ENCODE assay signal across 13 mouse cellular contexts in genomic region chr3:96486064-96486827, GRCm38 (mm10). TPM values are rescaled to one million over a fixed set of nuclear protein-coding genes. Genes with fewer than 3 reads are reported as not detected.
A peak's percentile ranks its signal among the peaks of the same experiment; 100 is the strongest.
DNase-seq lines count a peak whose midpoint lies in the region; ATAC-seq lines count a peak whose summit lies in the region.
"Not testable (repeated sequence)": the region's sequence is repeated elsewhere in the genome, so short reads cannot be mapped to it uniquely, and the experiment has no call there.
"Had no signal": no experiment of that assay in that cellular context is flagged by ENCODE, and none has a peak within 500 bp of the region (broad histone marks: within the 10 kb centered on the region; RNA-seq: fewer than 3 reads in every experiment).

No protein-coding gene starts in this region.

- 0% methylated on average over 3 of the region's 34 CpGs for WGBS in embryonic facial prominence, embryonic 14.5 days
- WGBS in hindbrain, embryonic 13.5 days: 6% methylated on average over 5 of the region's 34 CpGs
- 1% methylated on average over 4 of the region's 34 CpGs for WGBS in kidney, embryonic 16.5 days
- WGBS in liver, embryonic 16.5 days (ENCODE audit: insufficient replicate concordance): 0% methylated on average over 3 of the region's 34 CpGs
- 1% methylated on average over 4 of the region's 34 CpGs for WGBS in midbrain, embryonic 12.5 days

- H3K4me3 ChIP-seq in embryonic facial prominence, embryonic 14.5 days (ENCODE audit: low read depth, low read length); hindbrain, embryonic 13.5 days; kidney, embryonic 16.5 days (ENCODE audit: low read length); liver, embryonic 16.5 days (ENCODE audit: low read depth, low read length); midbrain, embryonic 12.5 days: not testable (repeated sequence)

- ATAC-seq in CD4-positive, CD25-positive, alpha-beta regulatory T cell, adult 4 months: peak; percentile 48
- peak; percentile 70 for ATAC-seq in embryonic facial prominence, embryonic 14.5 days (ENCODE audit: low read depth)
- ATAC-seq in granulocyte monocyte progenitor cell, adult 5-6 weeks (replicated peaks; ENCODE audit: poor library complexity, severe bottlenecking): peak; percentile 49
- ATAC-seq in hindbrain, embryonic 13.5 days (ENCODE audit: low FRiP score): peak; percentile 52
- ATAC-seq in kidney, embryonic 16.5 days (ENCODE audit: low FRiP score, low TSS enrichment): peak; percentile 64
- ATAC-seq in liver, embryonic 16.5 days (ENCODE audit: low read depth): peak; percentile 53
- ATAC-seq in midbrain, embryonic 12.5 days (ENCODE audit: low FRiP score, low read depth): peak; percentile 50
- peak; percentile 34 for ATAC-seq in neutrophil, adult 5-6 weeks (ENCODE audit: extremely low read depth, insufficient number of reproducible peaks, low FRiP score, poor library complexity, severe bottlenecking)

- not testable (repeated sequence) for H3K9me3 ChIP-seq in embryonic facial prominence, embryonic 14.5 days (ENCODE audit: control insufficient read depth, low read length); hindbrain, embryonic 13.5 days; kidney, embryonic 16.5 days (ENCODE audit: low read length); liver, embryonic 16.5 days (replicated peaks; ENCODE audit: control insufficient read depth, low read length); midbrain, embryonic 12.5 days

- not testable (repeated sequence) for H3K27me3 ChIP-seq in embryonic facial prominence, embryonic 14.5 days (replicated peaks; ENCODE audit: control insufficient read depth, insufficient read depth, low read length); kidney, embryonic 16.5 days (ENCODE audit: insufficient read depth, low read length); liver, embryonic 16.5 days (ENCODE audit: control insufficient read depth, insufficient read depth, low read depth, low read length)
- peaks cover 29% of the 10 kb centered on the region for H3K27me3 ChIP-seq in hindbrain, embryonic 13.5 days
- peaks cover 39% of the 10 kb centered on the region for H3K27me3 ChIP-seq in midbrain, embryonic 12.5 days

- DNase-seq in embryonic facial prominence, embryonic 14.5 days (ENCODE audit: low spot score): not testable (repeated sequence)

- H3K36me3 ChIP-seq in embryonic facial prominence, embryonic 14.5 days (ENCODE audit: control insufficient read depth, insufficient read depth, low read length); hindbrain, embryonic 13.5 days; kidney, embryonic 16.5 days (ENCODE audit: insufficient read depth, low read length); liver, embryonic 16.5 days (ENCODE audit: control insufficient read depth, insufficient read depth); midbrain, embryonic 12.5 days: not testable (repeated sequence)

- not testable (repeated sequence) for H3K27ac ChIP-seq in embryonic facial prominence, embryonic 14.5 days (replicated peaks; ENCODE audit: low read depth, low read length); hindbrain, embryonic 13.5 days; kidney, embryonic 16.5 days (ENCODE audit: low read length); liver, embryonic 16.5 days (ENCODE audit: low read length); midbrain, embryonic 12.5 days (replicated peaks)

- not testable (repeated sequence) for H3K9ac ChIP-seq in embryonic facial prominence, embryonic 14.5 days (ENCODE audit: low read depth, low read length); hindbrain, embryonic 13.5 days; kidney, embryonic 16.5 days (replicated peaks; ENCODE audit: low read length); liver, embryonic 16.5 days (ENCODE audit: low read depth, low read length); midbrain, embryonic 12.5 days (replicated peaks)

- not testable (repeated sequence) for H3K4me2 ChIP-seq in embryonic facial prominence, embryonic 14.5 days (ENCODE audit: low read depth, low read length); hindbrain, embryonic 13.5 days; kidney, embryonic 16.5 days (replicated peaks; ENCODE audit: low read depth, low read length); liver, embryonic 16.5 days (ENCODE audit: low read depth, low read length); midbrain, embryonic 12.5 days (replicated peaks)

- H3K4me1 ChIP-seq in embryonic facial prominence, embryonic 14.5 days (ENCODE audit: control insufficient read depth, insufficient read depth, low read length); hindbrain, embryonic 13.5 days (replicated peaks); kidney, embryonic 16.5 days (ENCODE audit: insufficient read depth, low read length); midbrain, embryonic 12.5 days: not testable (repeated sequence)
- H3K4me1 ChIP-seq in liver, embryonic 16.5 days (ENCODE audit: control insufficient read depth, low read depth, low read length): peaks cover 17% of the 10 kb centered on the region

RNA-seq across cellular contexts. Expression of gene BC107364, which starts 34.1 kb away (rescaled TPM):
- polyA plus RNA-seq in CD4-positive, CD25-positive, alpha-beta regulatory T cell, adult 4 months (2017; shearing (Covaris generic)): not detected
- polyA plus RNA-seq in embryonic facial prominence, embryonic 14.5 days (2014; fragmentation: Nextera tagmentation; extraction: Ambion mirVana): not detected in 2 replicates
- total RNA-seq in granulocyte monocyte progenitor cell, adult 5-6 weeks (2014; fragmentation: Nextera tagmentation): not detected in 2 replicates
- not detected in 2 replicates for total RNA-seq in granulocyte monocyte progenitor cell, adult 5-6 weeks (2017)
- not detected in 2 replicates for polyA plus RNA-seq in hindbrain, embryonic 13.5 days (2015; fragmentation: Nextera tagmentation; extraction: Ambion mirVana)
- 0.25 TPM in 1 of 2 replicates, not detected in the other for polyA plus RNA-seq in kidney, embryonic 16.5 days (2015; fragmentation: Nextera tagmentation; extraction: Ambion mirVana)
- polyA plus RNA-seq in liver, embryonic 16.5 days (2015; fragmentation: Nextera tagmentation; extraction: Ambion mirVana): not detected in 2 replicates
- 0.26 TPM in 1 of 2 replicates, not detected in the other for polyA plus RNA-seq in midbrain, embryonic 12.5 days (2016; fragmentation: Nextera tagmentation; extraction: Ambion mirVana)
- total RNA-seq in neutrophil, adult 5-6 weeks (2017): not detected in 2 replicates
- total RNA-seq: ES-E14; gastrocnemius, postnatal 14 days; left cerebral cortex, adult 2 months had no signal
- polyA plus RNA-seq: erythroblast, embryonic 14.5 days; large intestine, adult 2 months had no signal

RNA-seq across cellular contexts. Expression of gene Hfe2, which starts 38.7 kb away (rescaled TPM):
- under 1 TPM in 1 of 2 experiments, not detected in 1; 0.22 TPM for polyA plus RNA-seq in CD4-positive, CD25-positive, alpha-beta regulatory T cell, adult 4 months (2017; shearing (Covaris generic))
- 28.3 and 36.4 TPM in 2 replicates for polyA plus RNA-seq in embryonic facial prominence, embryonic 14.5 days (2014; fragmentation: Nextera tagmentation; extraction: Ambion mirVana)
- not detected in 2 replicates for total RNA-seq in granulocyte monocyte progenitor cell, adult 5-6 weeks (2014; fragmentation: Nextera tagmentation)
- not detected in 2 replicates for total RNA-seq in granulocyte monocyte progenitor cell, adult 5-6 weeks (2017)
- polyA plus RNA-seq in hindbrain, embryonic 13.5 days (2015; fragmentation: Nextera tagmentation; extraction: Ambion mirVana): 0.89 and 0.92 TPM in 2 replicates
- polyA plus RNA-seq in kidney, embryonic 16.5 days (2015; fragmentation: Nextera tagmentation; extraction: Ambion mirVana): 0.37 and 0.69 TPM in 2 replicates
- 9.2 and 12.0 TPM in 2 replicates for polyA plus RNA-seq in liver, embryonic 16.5 days (2015; fragmentation: Nextera tagmentation; extraction: Ambion mirVana)
- polyA plus RNA-seq in midbrain, embryonic 12.5 days (2016; fragmentation: Nextera tagmentation; extraction: Ambion mirVana): 0.89 and 1.0 TPM in 2 replicates
- total RNA-seq in neutrophil, adult 5-6 weeks (2017): not detected in 2 replicates
- polyA plus RNA-seq: erythroblast, embryonic 14.5 days had no signal
